Mouse (Mus musculus): Measurements from ENCODE around the gene Hs6st2. TPM values are rescaled to one million over a fixed set of nuclear protein-coding genes. Genes with fewer than 3 reads are reported as not detected.

Gene Hs6st2
- total RNA-seq, 2 experiments from 2014 or later: not detected

GRCm38 (mm10) chrX:51397457-51397856 lies 284.2 kb downstream of the Hs6st2 start:
- no peak for ATAC-seq (replicated peaks; ENCODE audit: low FRiP score, poor library complexity, severe bottlenecking)

DNA sequence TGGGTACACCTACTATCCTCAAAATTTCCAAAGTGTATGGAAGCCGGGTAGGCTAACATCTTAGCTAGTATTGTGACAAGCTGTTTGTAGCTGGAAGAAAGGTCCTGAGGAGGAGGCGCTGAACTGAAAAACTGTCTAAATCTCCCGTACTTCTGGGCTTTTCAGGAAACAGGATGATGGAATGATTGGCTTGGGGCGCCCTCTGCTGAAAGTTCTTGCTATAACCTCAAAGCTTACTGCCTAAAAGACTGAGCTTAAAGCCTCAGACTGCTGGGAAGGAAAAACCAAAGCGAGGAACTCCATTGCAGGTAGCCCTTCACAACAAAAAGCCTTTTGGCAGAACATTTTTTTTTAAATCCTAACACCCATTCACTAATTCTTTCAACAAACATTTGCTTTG lies 307.0 kb downstream of the Hs6st2 start:
- no peak for ATAC-seq (replicated peaks; ENCODE audit: low FRiP score, poor library complexity, severe bottlenecking)

DNA sequence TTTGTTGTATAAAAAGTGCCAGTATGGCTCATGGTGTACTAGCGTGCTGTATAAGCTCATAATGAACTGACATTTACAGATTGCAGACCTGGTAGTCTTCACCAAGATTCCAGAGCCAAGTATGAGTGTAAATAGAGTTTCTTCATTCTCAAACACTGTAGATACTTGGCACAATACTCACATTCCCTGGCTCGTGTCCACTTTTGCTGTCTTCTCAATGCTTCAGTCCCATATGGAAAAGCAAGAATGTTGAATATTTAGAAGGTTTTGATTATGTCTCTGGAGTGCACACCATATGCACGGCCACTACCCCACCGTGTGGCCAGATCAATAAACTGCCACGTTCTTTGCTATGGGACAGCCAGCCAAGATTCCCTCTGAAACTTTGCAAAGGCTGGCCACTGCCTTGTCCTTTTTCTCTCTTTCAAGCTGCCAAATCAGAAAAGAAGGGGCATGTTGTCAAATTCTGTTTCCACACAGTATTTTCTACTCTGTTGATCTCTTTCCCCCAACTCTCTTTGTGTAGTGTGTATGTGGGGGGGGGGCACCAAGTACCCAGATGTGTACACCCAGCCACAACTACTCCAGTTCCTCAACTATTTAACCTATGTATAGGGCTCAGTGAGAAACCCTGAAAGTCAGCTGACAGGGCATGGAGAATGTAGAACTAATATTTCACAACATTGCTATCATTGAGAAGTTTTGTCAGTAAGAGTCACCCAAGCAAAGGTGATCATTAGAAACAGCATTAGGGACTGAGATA lies 309.0 kb downstream of the Hs6st2 start:
- no peak for ATAC-seq (replicated peaks; ENCODE audit: low FRiP score, poor library complexity, severe bottlenecking)

GRCm38 (mm10) chrX:51349682-51350081 lies 332.0 kb downstream of the Hs6st2 start:
- no peak for ATAC-seq (replicated peaks; ENCODE audit: low FRiP score, poor library complexity, severe bottlenecking)

DNA sequence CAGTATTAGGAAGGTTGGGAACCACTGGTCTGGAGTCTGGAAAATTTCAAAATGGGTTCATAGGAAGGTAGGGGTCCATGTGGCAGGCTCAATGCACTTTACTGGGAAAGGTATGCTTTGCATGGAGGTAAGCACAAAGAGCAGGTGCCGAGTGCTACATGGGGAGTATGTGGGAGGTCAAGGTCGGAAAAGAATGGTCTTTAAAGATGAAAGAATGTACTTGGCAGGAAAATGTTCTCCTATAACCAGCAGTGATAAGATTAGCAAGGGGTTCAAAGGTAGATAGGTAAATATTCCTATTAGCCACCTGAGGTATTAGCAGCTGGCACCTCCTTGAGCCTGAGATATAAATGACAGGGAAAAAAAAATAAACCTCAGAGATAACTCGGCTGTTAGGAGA lies 338.1 kb downstream of the Hs6st2 start:
- no peak for ATAC-seq (replicated peaks; ENCODE audit: low FRiP score, poor library complexity, severe bottlenecking)

Other genes starting within 250 kb of the Hs6st2 start
- gene Usp26, start 119.4 kb upstream of the Hs6st2 start, total RNA-seq (2015; ENCODE audit: low replicate concordance): not detected in 2 replicates
- gene Usp26, start 119.4 kb upstream of the Hs6st2 start, total RNA-seq (2017; ENCODE audit: low replicate concordance): not detected in 2 replicates

All from erythroid progenitor cell, adult 5-6 weeks (primary cell).